Mouse (Mus musculus): ENCODE measurements around the gene Smg8.

DNA sequence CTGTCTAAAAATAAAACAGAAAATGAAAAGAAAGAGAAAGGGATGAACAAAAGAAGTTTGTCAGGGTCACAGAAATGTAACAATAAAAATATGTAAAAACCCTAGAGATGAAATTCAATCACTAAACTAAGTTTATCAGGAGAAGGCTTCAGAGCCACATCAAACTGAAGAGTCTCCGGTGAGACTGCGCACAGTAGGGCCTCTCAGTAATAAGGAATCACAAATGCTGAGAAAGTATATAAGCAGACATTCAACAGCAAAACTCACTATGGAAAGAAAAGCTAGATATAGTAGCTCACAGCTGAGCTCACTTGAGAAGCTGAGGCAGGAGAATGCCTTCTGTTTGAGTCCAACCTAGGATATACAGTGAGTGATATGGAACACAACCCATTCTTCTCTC lies 26.2 kb downstream of the Smg8 start:
- TF ChIP-seq CTCF (conservative IDR thresholded peaks at IDR 0.05; ENCODE audit: low read length): no peak
- no peak for TF ChIP-seq POU5F1 (IDR thresholded peaks at IDR 0.05; ENCODE audit: borderline replicate concordance, low read length)
